8 mouse cellular contexts compared by ENCODE assay signal in the genomic region with DNA sequence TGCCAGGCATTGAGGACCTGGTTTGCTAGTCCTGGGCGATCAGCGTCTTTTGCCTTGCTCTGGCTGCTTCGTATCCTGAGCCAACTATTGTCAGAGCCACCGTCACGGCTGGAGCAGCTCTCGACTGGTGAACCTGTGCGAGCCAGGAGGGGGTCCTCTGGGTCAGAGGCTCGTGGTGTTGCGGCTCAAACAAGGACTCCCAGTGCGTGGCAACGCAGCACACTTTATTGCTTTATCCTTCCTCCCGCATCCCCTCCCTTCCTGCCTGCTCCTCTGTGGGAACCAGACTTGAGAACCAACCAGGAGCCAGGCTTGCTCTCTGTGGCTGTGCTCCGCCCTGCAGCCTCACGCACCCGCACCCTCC. TPM values are rescaled to one million over a fixed set of nuclear protein-coding genes. Genes with fewer than 3 reads are reported as not detected.
DNase-seq lines count a peak whose midpoint lies in the region; ATAC-seq lines count a peak whose summit lies in the region.

A gene (minus strand): TSS at position 323 of the 364 bp plus-strand sequence.

- peak within 1 kb of the TSS; percentile 96 for H3K4me2 ChIP-seq in heart, embryonic 14.5 days (ENCODE audit: low read length)
- peak within 1 kb of the TSS; percentile 71 for H3K4me2 ChIP-seq in neural tube, embryonic 12.5 days (replicated peaks)

- no peak within 1 kb of the TSS for H3K27ac ChIP-seq in heart, embryonic 14.5 days (replicated peaks in 1 of 2; ENCODE audit: control insufficient read depth in 1 of 2, insufficient read depth in 1 of 2, low read depth in 2 of 2, low read length in 2 of 2)
- peak within 1 kb of the TSS; percentile 67 for H3K27ac ChIP-seq in neural tube, embryonic 12.5 days

- ATAC-seq in erythroblast, adult 5-6 weeks (replicated peaks; ENCODE audit: low FRiP score, poor library complexity, severe bottlenecking): no peak
- peak; percentile 35; the same call in 1 of the 2 replicates for ATAC-seq in heart, embryonic 14.5 days (ENCODE audit: insufficient number of reproducible peaks, insufficient read depth, low FRiP score, low read depth)
- peak; percentile 89 for ATAC-seq in neural tube, embryonic 12.5 days (ENCODE audit: low FRiP score, low read depth)

- peak within 1 kb of the TSS; percentile 33 for H3K4me3 ChIP-seq in erythroblast, embryonic 14.5 days (replicated peaks)
- peak within 1 kb of the TSS; percentile 45 to 53 for H3K4me3 ChIP-seq in heart, embryonic 14.5 days (ENCODE audit: control insufficient read depth in 1 of 2, insufficient read depth in 1 of 2, low read depth in 1 of 2, low read length in 2 of 2)
- H3K4me3 ChIP-seq in neural tube, embryonic 12.5 days: peak within 1 kb of the TSS; percentile 63

- no peaks in the 10 kb centered on the region for H3K36me3 ChIP-seq in erythroblast, embryonic 14.5 days (ENCODE audit: control insufficient read depth)
- H3K36me3 ChIP-seq in heart, embryonic 14.5 days (ENCODE audit: control insufficient read depth, insufficient read depth, low read length): no peaks in the 10 kb centered on the region
- H3K36me3 ChIP-seq in neural tube, embryonic 12.5 days: no peaks in the 10 kb centered on the region

- DNase-seq in cerebellum, adult 18-20 months: peak; percentile 61 to 71
- DNase-seq in left cerebral cortex, postnatal 10 days (ENCODE audit: extremely low spot score in 1 of 2, low spot score in 2 of 2): peak; percentile 66 to 69
- DNase-seq in spleen, postnatal 14 days (ENCODE audit: low spot score in 2 of 2): no peak
- DNase-seq in spleen, postnatal 4 days (ENCODE audit: low spot score in 2 of 2): no peak

- peaks cover 40% of the 10 kb centered on the region for H3K27me3 ChIP-seq in erythroblast, embryonic 14.5 days (ENCODE audit: control insufficient read depth)
- H3K27me3 ChIP-seq in heart, embryonic 14.5 days (ENCODE audit: control insufficient read depth, insufficient read depth, low read length): peaks cover 24% of the 10 kb centered on the region
- H3K27me3 ChIP-seq in neural tube, embryonic 12.5 days (replicated peaks): no peaks in the 10 kb centered on the region

- H3K4me1 ChIP-seq in erythroblast, embryonic 14.5 days (ENCODE audit: control insufficient read depth): peaks cover 11% of the 10 kb centered on the region
- H3K4me1 ChIP-seq in heart, embryonic 14.5 days (ENCODE audit: control insufficient read depth in 2 of 2, insufficient read depth in 2 of 2, low read length in 2 of 2): peaks cover 9 to 10% of the 10 kb centered on the region in 2 experiments
- no peaks in the 10 kb centered on the region; the same call in 1 of the 2 replicates for H3K4me1 ChIP-seq in neural tube, embryonic 12.5 days

- 0% methylated on average over 15 of the region's 15 CpGs for WGBS in heart, embryonic 14.5 days
- WGBS in neural tube, embryonic 12.5 days: under 1% methylated on average over 15 of the region's 15 CpGs

- no peaks in the 10 kb centered on the region for H3K9me3 ChIP-seq in erythroblast, embryonic 14.5 days (ENCODE audit: control insufficient read depth, low read length)
- H3K9me3 ChIP-seq in heart, embryonic 14.5 days (ENCODE audit: control insufficient read depth, low read length): no peaks in the 10 kb centered on the region
- H3K9me3 ChIP-seq in neural tube, embryonic 12.5 days: no peaks in the 10 kb centered on the region

- peak within 1 kb of the TSS; percentile 59 for H3K9ac ChIP-seq in heart, embryonic 14.5 days (ENCODE audit: low read length)
- peak within 1 kb of the TSS; percentile 77 for H3K9ac ChIP-seq in neural tube, embryonic 12.5 days

- intact Hi-C loops in left cerebral cortex, postnatal 10 days (cut with DNase I): no loop called here

RNA-seq across cellular contexts. Expression of the gene that starts here (rescaled TPM):
- 0.01 and 0.07 TPM in 2 replicates for polyA plus RNA-seq in erythroblast, embryonic 14.5 days (2012)
- total RNA-seq in erythroblast, adult 5-6 weeks (2015; ENCODE audit: low replicate concordance): not detected in 2 replicates
- not detected in 2 replicates for total RNA-seq in erythroblast, adult 5-6 weeks (2017; ENCODE audit: low replicate concordance)
- 0.65 and 0.84 TPM in 2 replicates for polyA plus RNA-seq in heart, embryonic 14.5 days (2014; fragmentation: Nextera tagmentation; extraction: Ambion mirVana)
- total RNA-seq in left cerebral cortex, postnatal 10 days (2021): 100 to 1,000 TPM; 143 to 159 TPM
- 22.9 and 25.4 TPM in 2 replicates for polyA plus RNA-seq in neural tube, embryonic 12.5 days (2016; fragmentation: Nextera tagmentation; extraction: Ambion mirVana)

Comparison
In these comparisons a context has a peak if more than half of its experiments do, and no peak if none do; other contexts are left out.
1. RNA of the gene that starts here (total RNA-seq): 143 to 159 TPM in left cerebral cortex, postnatal 10 days; not detected in erythroblast, adult 5-6 weeks; every median in the first group is over 100 times any median in the second.
2. RNA of the gene that starts here (polyA plus RNA-seq): 22.9 to 25.4 TPM in neural tube, embryonic 12.5 days; 0.65 to 0.84 TPM in heart, embryonic 14.5 days and 0.01 to 0.07 TPM in erythroblast, embryonic 14.5 days; every median in the first group is over 10 times any median in the second.
3. Peak in ATAC-seq, H3K4me3 ChIP-seq, H3K9ac ChIP-seq and H3K4me2 ChIP-seq in heart, embryonic 14.5 days; RNA of the gene not detected or under 1 TPM.
4. DNase-seq: peak in cerebellum, adult 18-20 months (2 of 2) and left cerebral cortex, postnatal 10 days (2 of 2); none in spleen, postnatal 14 days (0 of 2) and spleen, postnatal 4 days (0 of 2).
5. Peak in every context shown above with its lines, with median percentiles within 50 percentile points of each other: H3K4me3 ChIP-seq.